In genomic region chr3:152587007-152587406, GRCm38 (mm10) we compare ENCODE assay signal across 22 mouse cellular contexts.
A peak's percentile ranks its signal among the peaks of the same experiment; 100 is the strongest.
DNase-seq lines count a peak whose midpoint lies in the region; ATAC-seq lines count a peak whose summit lies in the region.
"Had no signal": no experiment of that assay in that cellular context is flagged by ENCODE, and none has a peak within 500 bp of the region (broad histone marks: within the 10 kb centered on the region; RNA-seq: fewer than 3 reads in every experiment).

No protein-coding gene starts in this region.

- H3K4me1 ChIP-seq in kidney, embryonic 15.5 days = no peaks in the 10 kb centered on the region
- H3K4me1 ChIP-seq in liver, embryonic 16.5 days (ENCODE audit: control insufficient read depth, low read depth, low read length) = no peaks in the 10 kb centered on the region
- H3K4me1 ChIP-seq in liver, embryonic 11.5 days (replicated peaks; ENCODE audit: control insufficient read depth, insufficient read depth, low read length) = no peaks in the 10 kb centered on the region
- H3K4me1 ChIP-seq: forebrain, embryonic 13.5 days had no signal

- H3K4me3 ChIP-seq in kidney, embryonic 15.5 days (replicated peaks) = no peak overlapping the region
- no peak overlapping the region for H3K4me3 ChIP-seq in liver, embryonic 16.5 days (ENCODE audit: low read depth, low read length)
- no peak overlapping the region for H3K4me3 ChIP-seq in liver, embryonic 11.5 days (ENCODE audit: low read depth, low read length)
- H3K4me3 ChIP-seq: embryonic facial prominence, embryonic 10.5 days; forebrain, embryonic 13.5 days; heart, embryonic 10.5 days had no signal

- no peaks in the 10 kb centered on the region for H3K27me3 ChIP-seq in kidney, embryonic 15.5 days
- no peaks in the 10 kb centered on the region for H3K27me3 ChIP-seq in liver, embryonic 16.5 days (ENCODE audit: control insufficient read depth, insufficient read depth, low read depth, low read length)
- no peaks in the 10 kb centered on the region for H3K27me3 ChIP-seq in liver, embryonic 11.5 days (replicated peaks; ENCODE audit: control insufficient read depth, insufficient read depth, low read length)
- H3K27me3 ChIP-seq: forebrain, embryonic 13.5 days had no signal

- H3K9me3 ChIP-seq in kidney, embryonic 15.5 days (replicated peaks) = no peaks in the 10 kb centered on the region
- H3K9me3 ChIP-seq in liver, embryonic 16.5 days (replicated peaks; ENCODE audit: control insufficient read depth, low read length) = no peaks in the 10 kb centered on the region
- H3K9me3 ChIP-seq in liver, embryonic 11.5 days (ENCODE audit: control insufficient read depth, low read length) = no peaks in the 10 kb centered on the region
- H3K9me3 ChIP-seq: embryonic facial prominence, embryonic 10.5 days; forebrain, embryonic 13.5 days; heart, embryonic 10.5 days had no signal

- no peaks in the 10 kb centered on the region for H3K36me3 ChIP-seq in kidney, embryonic 15.5 days
- no peaks in the 10 kb centered on the region for H3K36me3 ChIP-seq in liver, embryonic 16.5 days (ENCODE audit: control insufficient read depth, insufficient read depth)
- H3K36me3 ChIP-seq in liver, embryonic 11.5 days (ENCODE audit: control insufficient read depth, insufficient read depth, low read length) = no peaks in the 10 kb centered on the region
- H3K36me3 ChIP-seq: embryonic facial prominence, embryonic 10.5 days; heart, embryonic 10.5 days had no signal

- DNase-seq in frontal cortex, postnatal 10 days (ENCODE audit: low spot score in 2 of 2) = no peak
- no peak for DNase-seq in kidney, adult 18-20 months
- no peak for DNase-seq in liver, embryonic 11.5 days (ENCODE audit: low spot score)
- DNase-seq in embryo, embryonic 11 days = no peak
- DNase-seq: adrenal gland, postnatal 14 days; B cell, adult 2 months; cerebellum, adult 18-20 months; cerebellum, adult 9-11 months; cerebellum, postnatal 36 days; forebrain, postnatal 0 days; gastrocnemius, postnatal 36 days; heart, adult 18-20 months; heart, postnatal 10 days had no signal

- H3K9ac ChIP-seq in kidney, embryonic 15.5 days = no peak overlapping the region
- no peak overlapping the region for H3K9ac ChIP-seq in liver, embryonic 16.5 days (ENCODE audit: low read depth, low read length)
- H3K9ac ChIP-seq in liver, embryonic 11.5 days (ENCODE audit: low read depth, low read length) = no peak overlapping the region
- H3K9ac ChIP-seq: forebrain, embryonic 13.5 days; forebrain, postnatal 0 days; hindbrain, embryonic 14.5 days had no signal

- WGBS in kidney, embryonic 15.5 days = 72% methylated on average over 2 of the region's 2 CpGs
- 60% methylated on average over 2 of the region's 2 CpGs for WGBS in liver, embryonic 16.5 days (ENCODE audit: insufficient replicate concordance)
- WGBS in liver, embryonic 11.5 days = 72% methylated on average over 2 of the region's 2 CpGs

- no peak overlapping the region for H3K27ac ChIP-seq in kidney, embryonic 15.5 days
- H3K27ac ChIP-seq in liver, embryonic 16.5 days (ENCODE audit: low read length) = no peak overlapping the region
- H3K27ac ChIP-seq in liver, embryonic 11.5 days (ENCODE audit: low read depth, low read length) = no peak overlapping the region
- H3K27ac ChIP-seq: embryonic facial prominence, embryonic 10.5 days; forebrain, embryonic 13.5 days; hindbrain, embryonic 14.5 days had no signal

- no peak overlapping the region for H3K4me2 ChIP-seq in kidney, embryonic 15.5 days
- H3K4me2 ChIP-seq in liver, embryonic 16.5 days (ENCODE audit: low read depth, low read length) = no peak overlapping the region
- no peak overlapping the region for H3K4me2 ChIP-seq in liver, embryonic 11.5 days
- H3K4me2 ChIP-seq: forebrain, embryonic 13.5 days; hindbrain, embryonic 14.5 days had no signal

- 0 out of 2 replicates have a peak, but pooled peaks have one; percentile 13 for ATAC-seq in frontal cortex, adult (ENCODE audit: low TSS enrichment)
- 0 out of 2 replicates have a peak, but pooled peaks have one; percentile 40 for ATAC-seq in kidney, embryonic 15.5 days (replicated peaks; ENCODE audit: low FRiP score)
- ATAC-seq in liver, embryonic 16.5 days (ENCODE audit: low read depth) = 0 out of 2 replicates have a peak, but pooled peaks have one; percentile 16
- ATAC-seq in liver, embryonic 11.5 days (replicated peaks; ENCODE audit: low FRiP score) = no peak
- ATAC-seq: activated CD4-positive, CD25-positive, alpha-beta regulatory T cell, adult 4 months; CD4-positive, CD25-positive, alpha-beta regulatory T cell, adult 4 months; forebrain, embryonic 13.5 days; forebrain, postnatal 0 days had no signal
